Mouse (Mus musculus) cerebellum, adult 11-12 months (tissue): ENCODE data around the gene Rbm3.
A peak's percentile ranks its signal among the peaks of the same experiment; 100 is the strongest.

Source experiments
- DNase-seq: peaks from one replicate; pipeline ENCODE4 v3.0.0; 2022

The Rbm3 gene

DNA sequence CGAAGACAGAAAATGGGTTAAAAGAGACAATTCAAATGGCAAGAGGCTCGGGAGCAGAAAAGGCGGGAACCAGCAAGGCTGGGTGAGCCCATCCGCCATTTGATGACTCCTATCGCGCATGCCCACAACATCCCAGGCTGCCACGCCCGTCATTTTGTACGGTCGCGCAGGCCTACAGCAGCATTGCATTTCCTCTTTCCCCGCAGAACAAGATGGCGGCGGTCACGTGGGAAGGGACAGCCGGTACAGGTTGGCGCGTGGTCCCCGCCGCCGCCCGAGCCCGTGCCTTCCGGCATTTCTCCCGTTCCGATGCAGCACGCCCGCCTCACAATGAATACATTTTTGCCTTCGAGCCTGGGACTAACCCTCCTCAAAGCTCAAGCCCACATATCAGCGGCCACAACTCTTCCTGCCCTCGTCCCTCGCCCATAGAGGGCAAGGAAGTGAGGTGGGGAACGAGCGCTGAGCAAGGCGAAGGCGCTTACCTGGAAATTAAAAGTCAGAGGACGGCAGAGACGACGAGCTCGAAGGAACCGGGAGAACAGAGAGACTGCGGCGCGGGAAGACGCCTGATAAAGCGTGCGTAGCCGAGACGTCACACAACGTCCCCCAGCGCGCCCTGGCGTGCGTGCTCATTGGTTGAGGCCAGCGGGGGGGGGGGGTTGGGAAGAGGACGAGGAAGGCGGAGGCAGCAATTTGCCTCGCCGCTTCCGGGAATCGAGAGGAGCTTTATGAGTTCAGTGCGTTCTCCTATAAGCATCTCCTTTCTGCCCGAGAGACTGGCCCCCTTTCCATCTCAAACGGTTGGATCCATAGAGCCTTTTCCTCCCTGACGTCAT is at the start of gene Rbm3:
Rbm3 (minus strand) TSS at position 728 of the 839 bp plus-strand sequence.
- peak; percentile 88 for DNase-seq

GRCm38 (mm10) chrX:8193419-8193723 is 47.7 kb upstream of the Rbm3 start, which contains the start of gene Ebp:
TSS of gene Ebp (minus strand) at chrX:8193512.
- DNase-seq: no peak

GRCm38 (mm10) chrX:8192640-8193418 is 47.1 kb upstream of the Rbm3 start:
- peak; percentile 89 for DNase-seq

DNA sequence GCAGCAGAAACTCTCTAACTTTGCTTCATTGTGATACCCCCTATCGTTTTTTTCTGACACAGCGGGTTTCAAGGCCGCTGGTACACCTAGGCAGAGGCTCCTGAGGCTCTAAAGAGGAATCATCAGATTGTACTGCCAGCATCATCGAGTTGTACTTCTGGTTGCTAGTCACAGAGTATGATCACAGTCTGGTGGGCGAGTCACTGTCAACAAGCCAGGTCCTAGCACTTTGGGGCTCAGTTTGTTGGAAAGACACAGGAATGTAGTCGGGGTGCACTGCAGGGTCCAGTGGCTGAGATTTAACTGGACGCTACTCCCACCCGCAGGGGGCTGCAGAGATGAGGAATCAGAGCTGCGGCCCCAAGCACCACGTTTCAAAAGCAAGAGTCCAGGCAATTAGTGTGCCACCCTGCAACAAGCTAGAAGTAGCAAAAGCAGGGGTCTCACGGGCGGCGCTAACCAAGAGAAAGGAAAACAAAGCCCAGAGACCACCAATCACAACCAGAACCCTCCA is 46.5 kb upstream of the Rbm3 start:
- DNase-seq: peak; percentile 45

GRCm38 (mm10) chrX:8182871-8183540 is 37.3 kb upstream of the Rbm3 start:
- DNase-seq: no peak

DNA sequence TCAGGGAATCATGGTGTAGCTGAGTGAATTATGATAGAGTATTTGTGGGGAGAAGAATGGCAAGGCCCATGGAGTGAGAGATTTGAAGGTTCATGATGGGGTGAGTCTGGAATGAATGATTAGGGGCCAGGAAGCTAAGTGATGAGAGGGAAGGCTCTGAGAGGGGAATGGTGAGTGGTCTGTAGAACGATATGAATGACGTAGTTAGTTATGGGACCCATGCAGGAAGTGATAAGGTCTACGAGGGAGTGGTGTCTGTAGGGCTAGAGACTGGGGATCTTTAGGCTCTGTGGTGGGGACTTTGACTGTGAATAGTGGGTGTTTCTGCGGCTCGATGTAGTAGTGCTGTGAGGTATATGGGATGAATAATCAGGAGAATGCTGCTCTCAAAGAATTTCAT is 34.0 kb upstream of the Rbm3 start:
- DNase-seq: no peak

- DNase-seq: no peak
These were observed 33.2 kb upstream of the Rbm3 start for GRCm38 (mm10) chrX:8178871-8179270.

DNA sequence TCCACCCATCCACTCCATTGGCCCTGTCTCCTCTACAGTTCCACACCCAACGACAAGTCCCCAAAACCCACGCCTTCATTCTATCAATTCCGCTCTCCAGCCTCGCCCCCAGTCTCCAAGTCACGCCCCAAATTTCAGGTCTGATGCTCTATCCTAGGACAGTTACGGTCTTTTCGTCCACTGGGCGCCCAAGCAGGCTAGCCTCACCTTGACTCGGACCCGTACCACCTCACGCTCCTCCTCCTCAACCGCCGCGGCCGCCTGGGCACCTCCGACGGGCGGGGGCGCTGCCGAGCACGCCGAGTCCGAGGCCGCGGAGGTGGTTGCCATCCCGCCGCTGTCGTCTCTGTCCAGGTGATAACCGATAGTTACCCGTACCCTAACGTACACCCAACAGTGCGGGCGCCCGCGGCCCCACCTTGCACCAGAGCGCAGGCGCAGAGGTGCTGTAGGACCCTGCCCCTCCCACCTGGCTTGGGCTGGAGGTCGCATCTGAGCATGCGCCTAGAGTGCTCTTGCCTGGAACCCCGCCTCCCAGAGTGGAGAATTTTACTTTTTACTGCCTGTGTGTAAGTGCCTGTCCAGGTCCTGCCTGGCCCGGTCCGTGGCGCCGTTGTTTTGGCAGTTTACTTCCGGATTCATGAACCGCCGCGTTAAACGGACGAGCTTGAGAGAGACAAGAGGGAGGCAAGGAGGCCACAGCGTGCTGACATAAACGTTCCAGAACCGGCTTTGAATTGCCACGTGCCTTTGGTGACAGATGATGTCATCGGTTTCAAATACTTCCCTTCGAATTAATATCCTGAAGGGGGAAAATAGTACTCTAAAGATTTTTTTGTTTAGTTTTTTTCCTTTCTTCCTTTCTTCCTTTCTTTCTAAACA is 30.1 kb upstream of the Rbm3 start, which contains the start of gene Tbc1d25:
Tbc1d25 (minus strand) TSS at position 678 of the 882 bp plus-strand sequence.
- DNase-seq: peak; percentile 88

GRCm38 (mm10) chrX:8175169-8175503 is 29.5 kb upstream of the Rbm3 start:
- no peak for DNase-seq

- no peak for DNase-seq
These were observed 22.3 kb upstream of the Rbm3 start for GRCm38 (mm10) chrX:8167716-8168647.

DNA sequence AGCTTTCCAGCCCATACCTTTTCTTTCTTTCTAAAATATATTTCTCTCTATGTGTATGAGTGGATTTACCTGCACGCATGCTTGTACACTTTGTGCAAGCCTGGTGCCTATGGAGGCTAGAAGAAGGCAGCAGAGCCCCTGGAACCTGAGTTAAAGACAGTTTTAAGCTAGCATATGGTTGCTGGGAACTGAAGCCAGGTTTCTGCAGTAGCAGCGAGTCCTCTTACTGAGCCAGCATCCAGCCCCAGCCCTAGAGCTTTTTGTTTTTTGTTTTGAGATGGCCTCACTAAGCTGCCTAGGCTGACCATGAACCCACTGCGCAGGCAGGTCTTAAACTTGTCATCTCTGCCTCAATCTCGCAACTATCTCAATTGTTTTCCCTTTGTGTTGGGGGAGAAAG is 18.8 kb upstream of the Rbm3 start:
- peak; percentile 47 for DNase-seq

DNA sequence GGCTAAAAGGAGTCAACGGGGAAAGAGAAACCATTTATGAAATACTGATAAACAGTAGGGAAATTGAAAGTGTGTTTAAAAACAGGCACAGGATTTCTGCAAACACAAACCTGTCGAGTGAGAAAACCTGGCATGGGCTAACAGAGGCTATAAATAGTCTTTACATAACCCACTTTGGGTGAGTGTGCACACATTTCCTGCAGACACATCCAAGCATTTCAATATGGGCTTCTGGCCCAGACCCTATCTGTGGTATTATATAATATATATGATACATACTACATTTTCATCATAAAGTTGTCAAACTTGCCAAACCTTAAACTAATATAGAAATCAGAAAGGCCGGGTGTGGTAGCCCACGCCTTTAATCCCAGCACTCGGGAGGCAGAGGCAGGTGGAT is 17.4 kb upstream of the Rbm3 start:
- DNase-seq: peak; percentile 54

DNA sequence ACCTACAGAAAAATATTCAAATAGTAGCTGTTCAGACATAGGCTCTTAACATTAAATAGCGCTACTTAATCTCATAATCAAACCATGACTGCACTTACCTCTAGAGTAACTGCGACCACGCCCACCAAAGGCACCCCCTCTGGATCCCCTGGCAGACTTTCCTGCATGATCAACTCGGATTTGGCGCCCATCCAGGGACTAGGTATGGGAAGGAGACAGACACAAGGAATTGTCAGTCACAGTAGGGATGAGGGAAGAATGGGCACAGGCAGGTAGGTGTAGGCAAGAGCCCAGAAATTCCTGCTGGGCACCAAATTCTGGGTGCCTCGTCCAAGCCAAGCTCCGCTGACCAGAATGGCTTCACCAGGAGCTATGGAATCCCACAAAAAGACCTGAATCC is 1.9 kb downstream of the Rbm3 start:
- peak; percentile 47 for DNase-seq

- no peak for DNase-seq
These were observed 2.7 kb downstream of the Rbm3 start for GRCm38 (mm10) chrX:8142948-8143347.

DNA sequence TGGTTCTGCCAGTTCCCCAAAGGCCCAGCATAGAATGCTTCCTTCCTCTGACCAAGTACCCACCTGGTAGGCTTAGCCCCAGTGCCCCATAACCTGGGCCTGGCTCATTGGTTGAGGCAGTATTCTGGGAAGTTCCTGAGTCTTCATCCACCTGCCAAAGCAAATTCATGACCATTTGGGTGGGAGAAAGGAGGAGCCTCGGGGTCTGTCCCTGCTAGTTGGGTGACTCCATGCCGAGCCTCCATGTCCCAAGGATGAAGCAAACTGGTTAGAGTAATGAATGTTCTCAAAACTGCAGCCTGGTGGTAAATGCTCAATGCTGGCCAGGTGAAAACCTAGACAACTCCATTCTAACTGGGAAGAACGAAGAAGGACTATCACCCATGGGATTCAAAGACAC is 4.6 kb downstream of the Rbm3 start:
- DNase-seq: no peak

DNA sequence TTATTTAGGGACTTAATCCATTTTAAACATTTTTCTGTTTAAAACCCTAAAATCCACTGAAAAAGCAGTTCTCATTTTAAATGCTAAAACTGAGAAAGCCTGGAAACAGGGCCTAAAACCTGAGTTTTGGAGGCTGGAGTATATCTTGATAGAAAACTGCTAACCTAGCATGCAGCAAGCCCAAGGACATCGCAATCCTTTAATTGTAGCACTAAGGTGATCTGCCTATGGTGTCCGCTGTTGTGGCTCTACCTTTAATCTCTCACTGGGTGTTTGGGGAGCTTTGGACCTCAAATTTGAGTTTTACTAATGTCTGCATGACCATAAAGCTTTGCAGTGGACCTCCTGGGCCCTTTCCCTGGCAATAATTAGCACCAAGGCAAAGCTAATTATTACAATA is 5.2 kb downstream of the Rbm3 start:
- no peak for DNase-seq

DNA sequence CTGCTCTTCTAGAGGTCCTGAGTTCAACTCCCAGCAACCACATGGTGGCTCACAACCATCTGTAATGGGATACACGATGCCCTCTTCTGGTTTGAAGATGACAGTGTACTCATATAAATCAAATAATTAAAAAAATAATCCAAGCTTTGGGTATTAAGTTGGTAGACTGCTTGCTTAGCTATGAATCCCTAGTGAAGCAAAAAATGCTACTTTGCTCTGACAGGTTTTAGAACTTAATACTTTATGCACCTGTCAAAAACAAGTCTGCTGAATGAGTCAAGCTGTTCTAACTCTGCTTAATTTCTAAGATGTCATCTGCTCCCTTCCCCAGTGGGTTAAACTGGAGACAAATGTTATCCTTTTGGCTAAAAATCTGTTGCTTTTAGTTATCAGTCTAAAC is 6.2 kb downstream of the Rbm3 start:
- DNase-seq: no peak

- DNase-seq: no peak
These were observed 9.8 kb downstream of the Rbm3 start for GRCm38 (mm10) chrX:8135886-8136285.

DNA sequence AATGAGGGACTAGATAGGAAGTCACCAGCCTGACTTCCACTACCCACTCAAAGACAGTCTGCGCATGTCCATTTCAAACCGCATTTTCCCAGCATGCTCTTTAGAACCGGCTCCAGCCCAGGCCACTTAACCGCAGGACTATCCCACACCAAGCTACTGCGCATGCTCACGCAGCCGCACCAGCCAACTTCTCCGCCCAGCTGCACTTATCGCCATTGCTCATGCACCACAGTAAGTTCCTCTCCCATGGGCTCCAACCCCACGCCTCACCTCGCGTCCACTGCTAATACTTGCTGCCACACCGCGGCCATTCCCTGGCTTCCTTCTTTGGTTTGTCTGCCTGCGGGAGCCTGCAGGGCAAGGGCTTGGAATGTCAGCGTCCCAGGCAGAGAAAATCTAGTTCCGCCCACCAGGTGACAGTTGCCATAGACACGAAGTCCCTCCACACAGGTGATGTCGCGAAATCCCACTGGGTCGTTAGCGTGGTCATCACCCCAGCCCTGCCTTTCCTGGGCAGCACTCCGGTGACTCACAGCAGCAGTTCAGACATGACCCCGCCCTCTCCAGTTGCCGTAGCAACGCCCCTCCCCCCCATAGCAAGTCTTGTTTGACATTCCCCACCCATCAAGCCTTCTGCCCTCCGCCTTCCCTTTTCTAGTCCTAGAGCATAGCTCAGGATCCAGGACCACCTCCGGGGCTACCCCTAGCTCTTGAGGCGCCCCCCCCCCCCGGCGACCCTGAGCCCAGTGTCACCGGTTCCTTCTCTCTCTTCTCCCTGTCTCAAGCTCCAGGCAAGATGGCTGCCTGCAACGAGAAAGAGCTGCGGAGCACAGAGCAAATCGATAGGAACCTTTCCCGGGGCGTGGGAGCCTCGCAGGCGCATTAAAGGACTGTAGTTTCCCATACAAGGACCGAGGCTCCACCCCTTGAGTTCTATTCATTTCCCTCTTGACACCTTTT is 13.4 kb downstream of the Rbm3 start, which contains the start of gene Wdr13:
Wdr13 (minus strand) TSS at position 876 of the 960 bp plus-strand sequence.
- peak; percentile 94 for DNase-seq

DNA sequence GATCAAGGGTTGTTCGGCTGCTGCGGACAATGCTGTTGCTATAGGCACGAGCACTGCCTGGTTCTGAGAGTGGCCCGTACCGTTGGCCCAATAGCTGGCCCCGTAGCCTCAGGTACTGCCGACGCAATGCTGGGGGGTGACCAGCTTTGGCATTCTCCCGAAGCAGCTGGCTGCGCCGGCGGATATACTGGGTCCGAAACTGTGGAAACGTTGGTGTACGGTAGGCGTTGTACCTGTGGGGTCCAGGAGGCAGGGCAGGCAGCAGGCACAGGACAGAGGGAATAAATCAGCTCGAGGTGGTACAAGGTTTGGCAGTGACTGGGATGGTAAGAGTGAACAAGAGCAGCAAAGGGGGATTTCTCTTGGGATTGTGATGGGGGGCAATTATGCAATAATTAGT is 14.3 kb downstream of the Rbm3 start:
- DNase-seq: peak; percentile 51
